Mouse (Mus musculus): ENCODE data around the gene Nupr1l. TPM values are rescaled to one million over a fixed set of nuclear protein-coding genes. Genes with fewer than 3 reads are reported as not detected.

Nupr1l gene
- 1.7 TPM in 2 replicates for polyA plus RNA-seq (2012; ENCODE audit: low replicate concordance)

DNA sequence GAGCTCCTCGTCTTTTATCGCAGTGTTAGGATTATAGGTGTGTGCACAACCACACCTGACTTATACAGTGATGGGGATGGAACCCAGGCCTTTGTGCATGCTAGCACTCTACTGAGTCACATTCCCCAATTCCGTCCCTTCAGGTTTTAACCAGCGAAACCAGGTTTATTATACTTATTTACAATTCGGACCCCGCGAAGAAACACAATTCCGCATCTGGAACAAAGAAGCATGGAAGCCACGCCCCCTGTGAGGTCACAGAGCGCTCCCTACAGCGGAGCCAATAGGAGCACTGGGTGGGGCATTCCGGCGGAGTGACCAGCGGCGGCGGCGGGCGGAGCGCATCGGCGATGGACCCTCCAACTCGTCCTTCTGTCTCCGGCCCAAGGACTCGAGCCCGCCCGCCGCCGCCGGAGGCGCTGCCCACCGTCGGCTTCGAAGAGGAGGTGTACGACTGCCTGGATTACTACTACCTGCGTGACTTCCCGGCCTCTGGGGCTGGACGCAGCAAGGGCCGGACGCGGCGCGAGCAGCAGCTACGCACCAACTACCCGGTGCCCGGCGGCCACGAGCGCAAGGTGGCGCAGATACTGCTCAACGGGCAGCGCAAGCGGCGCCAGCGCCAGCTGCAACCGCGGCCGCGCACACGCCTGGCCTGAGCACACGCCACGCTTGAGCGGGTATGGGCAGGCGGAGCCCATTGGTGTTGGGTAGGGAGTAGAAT lies at the start of gene Nupr1l:
Gene Nupr1l (plus strand): TSS at position 299 of the 724 bp plus-strand sequence.

DNA sequence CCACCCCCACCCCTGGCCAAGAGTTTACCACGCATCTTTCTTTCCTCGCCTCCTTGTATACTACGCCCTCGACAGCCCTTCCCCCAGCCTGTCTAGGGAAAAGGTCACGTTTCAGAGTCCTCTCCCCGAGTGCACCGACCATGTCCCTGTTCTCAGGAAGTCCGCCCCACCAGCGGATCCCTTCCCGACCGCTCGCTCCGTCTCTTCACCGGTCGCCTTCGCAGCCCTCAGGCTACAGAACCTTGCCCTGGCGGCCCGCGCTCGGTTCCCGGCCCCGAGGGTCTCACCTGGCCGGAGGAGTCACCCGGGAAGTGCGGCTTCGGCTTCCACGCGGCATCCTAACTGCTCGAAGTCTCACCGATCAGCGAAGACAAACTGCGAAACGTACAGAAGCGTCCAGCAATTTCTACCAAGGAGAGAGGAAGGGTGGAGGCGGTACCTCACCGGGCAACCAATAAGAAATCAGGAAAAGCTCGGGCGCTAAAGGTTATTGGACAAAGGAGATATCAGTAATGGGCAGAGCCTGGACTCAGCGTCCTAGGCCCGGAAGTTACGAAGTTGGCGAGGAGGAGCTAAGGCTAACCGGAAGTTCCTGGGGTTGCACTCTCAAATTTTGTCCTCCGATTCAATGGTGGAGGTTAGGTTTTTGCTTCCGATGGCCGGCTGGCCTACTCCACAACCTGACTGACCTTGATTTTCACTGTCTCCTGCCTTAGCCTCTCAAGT lies 21.3 kb upstream of the Nupr1l start, which contains the start of gene Chchd2:
Gene Chchd2 (minus strand): TSS at position 560 of the 726 bp plus-strand sequence.

GRCm38 (mm10) chr5:129895198-129896088 lies 12.9 kb upstream of the Nupr1l start, which contains the start of gene Zbed5:
Gene Zbed5 (plus strand): TSS chr5:129895723.

DNA sequence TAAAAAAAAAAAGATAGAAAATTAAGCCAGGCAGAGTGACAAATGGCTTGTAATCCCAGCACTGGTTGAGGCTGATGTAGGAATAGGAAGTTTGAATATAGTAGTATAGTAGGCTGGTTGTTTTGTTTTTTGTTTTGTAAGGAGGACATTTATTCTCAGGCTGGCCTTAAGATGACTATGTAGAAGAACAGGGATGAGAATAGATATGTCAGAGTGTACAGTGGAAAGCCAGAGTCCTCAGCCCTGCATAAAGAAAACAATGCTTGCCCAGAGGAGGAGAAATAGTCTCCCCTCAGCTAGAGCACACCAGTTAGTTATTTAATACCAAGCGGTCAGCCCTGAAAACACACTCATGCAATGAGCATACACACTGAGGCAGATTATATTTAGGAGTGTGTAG lies 9.9 kb upstream of the Nupr1l start, which contains the start of gene Phkg1:
Gene Phkg1 (minus strand): TSS at position 101 of the 400 bp plus-strand sequence.

DNA sequence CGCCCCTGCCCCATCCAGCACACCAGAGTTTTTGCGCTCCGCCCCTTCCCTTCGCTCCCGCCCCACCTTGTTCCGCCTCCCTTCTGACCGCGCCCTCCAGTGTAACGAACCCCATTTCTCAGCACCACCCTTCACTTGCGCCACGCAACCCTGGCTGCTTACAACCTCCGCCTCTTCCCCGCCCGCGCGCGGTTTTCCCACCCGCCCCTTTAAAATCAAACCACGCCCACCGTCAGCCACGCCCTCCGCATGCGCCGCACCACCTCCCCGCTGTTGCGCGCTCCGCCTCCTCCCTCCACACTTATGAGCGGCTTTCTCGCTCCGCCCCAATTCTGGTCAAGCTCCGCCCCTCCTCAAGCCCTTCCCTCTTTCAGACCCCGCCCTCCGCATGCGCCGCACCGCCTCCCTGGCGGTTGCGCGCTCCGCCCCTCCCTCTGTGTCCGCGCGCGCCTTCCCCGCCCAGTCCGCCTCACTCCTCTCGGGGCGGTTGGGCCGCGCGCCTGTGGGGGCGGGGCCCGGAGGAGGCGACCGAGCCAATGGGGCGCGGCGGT lies 33.2 kb downstream of the Nupr1l start, which contains the start of gene Vkorc1l1:
Gene Vkorc1l1 (plus strand): TSS at position 476 of the 551 bp plus-strand sequence.

Other genes starting within 250 kb of the Nupr1l start
- 0.05 and 0.08 TPM in 2 replicates for gene Zfp11, start 238.4 kb upstream of the Nupr1l start, polyA plus RNA-seq (2012; ENCODE audit: low replicate concordance)
- gene Sept14, start 200.0 kb upstream of the Nupr1l start, polyA plus RNA-seq (2012; ENCODE audit: low replicate concordance): not detected in 2 replicates
- 6.7 and 12.7 TPM in 2 replicates for gene Mrps17, start 193.0 kb upstream of the Nupr1l start, polyA plus RNA-seq (2012; ENCODE audit: low replicate concordance)
- 7.2 and 9.7 TPM in 2 replicates for gene Nipsnap2, start 183.5 kb upstream of the Nupr1l start, polyA plus RNA-seq (2012; ENCODE audit: low replicate concordance)
- gene Psph, start 121.1 kb upstream of the Nupr1l start, polyA plus RNA-seq (2012; ENCODE audit: low replicate concordance): 8.6 and 40.6 TPM in 2 replicates
- 4.0 and 9.3 TPM in 2 replicates for gene Sumf2, start 61.6 kb upstream of the Nupr1l start, polyA plus RNA-seq (2012; ENCODE audit: low replicate concordance)
- gene Chchd2, start 21.1 kb upstream of the Nupr1l start, polyA plus RNA-seq (2012; ENCODE audit: low replicate concordance): 543 and 642 TPM in 2 replicates
- gene Zbed5, start 12.8 kb upstream of the Nupr1l start, polyA plus RNA-seq (2012; ENCODE audit: low replicate concordance): 3.4 and 48.5 TPM in 2 replicates
- 0.10 TPM in 1 of 2 replicates, not detected in the other for gene Phkg1, start 10.0 kb upstream of the Nupr1l start, polyA plus RNA-seq (2012; ENCODE audit: low replicate concordance)
- gene Vkorc1l1, start 33.4 kb downstream of the Nupr1l start, polyA plus RNA-seq (2012; ENCODE audit: low replicate concordance): 19.6 and 19.7 TPM in 2 replicates
- 18.1 and 22.7 TPM in 2 replicates for gene Gusb, start 94.5 kb downstream of the Nupr1l start, polyA plus RNA-seq (2012; ENCODE audit: low replicate concordance)
- gene Asl, start 120.7 kb downstream of the Nupr1l start, polyA plus RNA-seq (2012; ENCODE audit: low replicate concordance): 7.4 and 8.3 TPM in 2 replicates
- gene Crcp, start 120.8 kb downstream of the Nupr1l start, polyA plus RNA-seq (2012; ENCODE audit: low replicate concordance): 5.0 and 7.4 TPM in 2 replicates
- gene Tpst1, start 164.8 kb downstream of the Nupr1l start, polyA plus RNA-seq (2012; ENCODE audit: low replicate concordance): 19.2 and 44.7 TPM in 2 replicates
- gene Kctd7, start 236.3 kb downstream of the Nupr1l start, polyA plus RNA-seq (2012; ENCODE audit: low replicate concordance): 5.4 and 27.4 TPM in 2 replicates